ENCODE assay signal across 8 mouse cellular contexts in genomic region chr12:59060993-59061595, GRCm38 (mm10). TPM values are rescaled to one million over a fixed set of nuclear protein-coding genes. Genes with fewer than 3 reads are reported as not detected.
A peak's percentile ranks its signal among the peaks of the same experiment; 100 is the strongest.
DNase-seq lines count a peak whose midpoint lies in the region; ATAC-seq and TF ChIP-seq lines count a peak whose summit lies in the region.

Gene Trappc6b (minus strand): TSS chr12:59061472.

- peak within 1 kb of the TSS; percentile 74 for H3K4me3 ChIP-seq in embryonic facial prominence, embryonic 13.5 days
- peak within 1 kb of the TSS; percentile 96 for H3K4me3 ChIP-seq in kidney, adult 2 months (ENCODE audit: insufficient read depth, low read depth, low read length)
- H3K4me3 ChIP-seq in limb, embryonic 12.5 days (replicated peaks), result peak within 1 kb of the TSS; percentile 86
- H3K4me3 ChIP-seq in midbrain, embryonic 14.5 days (replicated peaks; ENCODE audit: low read depth, low read length), result peak within 1 kb of the TSS; percentile 75

- no peaks in the 10 kb centered on the region for H3K27me3 ChIP-seq in embryonic facial prominence, embryonic 13.5 days
- no peaks in the 10 kb centered on the region for H3K27me3 ChIP-seq in kidney, adult 2 months (replicated peaks; ENCODE audit: control insufficient read depth, insufficient read depth, low read length)
- H3K27me3 ChIP-seq in limb, embryonic 12.5 days, result no peaks in the 10 kb centered on the region
- no peaks in the 10 kb centered on the region for H3K27me3 ChIP-seq in midbrain, embryonic 14.5 days (ENCODE audit: control insufficient read depth, insufficient read depth, low read length)

- peaks cover 25% of the 10 kb centered on the region for H3K36me3 ChIP-seq in embryonic facial prominence, embryonic 13.5 days
- H3K36me3 ChIP-seq in kidney, adult 2 months (ENCODE audit: control insufficient read depth, insufficient read depth, low read length), result no peaks in the 10 kb centered on the region; the same call in 1 of the 2 replicates
- peaks cover 31% of the 10 kb centered on the region for H3K36me3 ChIP-seq in limb, embryonic 12.5 days
- H3K36me3 ChIP-seq in midbrain, embryonic 14.5 days (ENCODE audit: control insufficient read depth, insufficient read depth, low read length), result peaks cover 3% of the 10 kb centered on the region; the same call in 1 of the 2 replicates

- WGBS in embryonic facial prominence, embryonic 13.5 days, result under 1% methylated on average over 49 of the region's 49 CpGs
- WGBS in kidney, adult 2 months, result under 1% methylated on average over 49 of the region's 49 CpGs
- WGBS in limb, embryonic 12.5 days, result under 1% methylated on average over 49 of the region's 49 CpGs
- under 1% methylated on average over 49 of the region's 49 CpGs for WGBS in midbrain, embryonic 14.5 days

- H3K9ac ChIP-seq in embryonic facial prominence, embryonic 13.5 days, result peak within 1 kb of the TSS; percentile 90
- H3K9ac ChIP-seq in limb, embryonic 12.5 days (replicated peaks), result peak within 1 kb of the TSS; percentile 93
- H3K9ac ChIP-seq in midbrain, embryonic 14.5 days (replicated peaks; ENCODE audit: low read length), result peak within 1 kb of the TSS; percentile 89

- peak; percentile 32 for TF ChIP-seq CTCF in kidney, adult 2 months (conservative IDR thresholded peaks at IDR 0.05; ENCODE audit: insufficient read depth, insufficient read length, low read depth, low read length)

- H3K4me2 ChIP-seq in embryonic facial prominence, embryonic 13.5 days, result peak within 1 kb of the TSS; percentile 77
- H3K4me2 ChIP-seq in limb, embryonic 12.5 days, result peak within 1 kb of the TSS; percentile 74
- peak within 1 kb of the TSS; percentile 58 for H3K4me2 ChIP-seq in midbrain, embryonic 14.5 days (ENCODE audit: low read length)

- ATAC-seq in embryonic facial prominence, embryonic 13.5 days (ENCODE audit: insufficient number of reproducible peaks, insufficient read depth, low FRiP score, low TSS enrichment, low read depth), result peak; percentile 91
- peak; percentile 95 for ATAC-seq in limb, embryonic 12.5 days (ENCODE audit: insufficient number of reproducible peaks, insufficient read depth, low FRiP score, low TSS enrichment, low read depth)
- peak; percentile 96 for ATAC-seq in midbrain, embryonic 14.5 days (ENCODE audit: low FRiP score, low TSS enrichment)

- H3K4me1 ChIP-seq in embryonic facial prominence, embryonic 13.5 days, result peaks cover 15% of the 10 kb centered on the region
- peaks cover 3% of the 10 kb centered on the region; the same call in 1 of the 2 replicates for H3K4me1 ChIP-seq in kidney, adult 2 months (ENCODE audit: control insufficient read depth, insufficient read depth, low read length)
- H3K4me1 ChIP-seq in limb, embryonic 12.5 days (replicated peaks), result peaks cover 13% of the 10 kb centered on the region
- H3K4me1 ChIP-seq in midbrain, embryonic 14.5 days (ENCODE audit: control insufficient read depth, insufficient read depth, low read length), result peaks cover 13% of the 10 kb centered on the region

- TF ChIP-seq POLR2A in kidney, adult 2 months (IDR thresholded peaks at IDR 0.05; ENCODE audit: low read depth, low read length), result no peak

- peak within 1 kb of the TSS; percentile 94 for H3K27ac ChIP-seq in embryonic facial prominence, embryonic 13.5 days
- H3K27ac ChIP-seq in kidney, adult 2 months (ENCODE audit: insufficient read depth, low read depth, low read length), result peak within 1 kb of the TSS; percentile 97
- H3K27ac ChIP-seq in limb, embryonic 12.5 days, result peak within 1 kb of the TSS; percentile 93
- peak within 1 kb of the TSS; percentile 94 for H3K27ac ChIP-seq in midbrain, embryonic 14.5 days (replicated peaks; ENCODE audit: low read depth, low read length)

- H3K9me3 ChIP-seq in embryonic facial prominence, embryonic 13.5 days, result no peaks in the 10 kb centered on the region
- no peaks in the 10 kb centered on the region for H3K9me3 ChIP-seq in limb, embryonic 12.5 days
- no peaks in the 10 kb centered on the region for H3K9me3 ChIP-seq in midbrain, embryonic 14.5 days (ENCODE audit: control insufficient read depth, low read length)

- peak; percentile 84 for DNase-seq in 416B (ENCODE audit: low read depth)
- DNase-seq in adrenal gland, postnatal 4 days (ENCODE audit: low spot score in 2 of 2), result peak; percentile 53 to 70
- DNase-seq in heart, adult 18-20 months, result peak; percentile 86 to 88
- DNase-seq in kidney, adult 2 months, result peak; percentile 85
- peak; percentile 90 for DNase-seq in midbrain, embryonic 14.5 days
- peak; percentile 61 for DNase-seq in spleen, adult 12 weeks (ENCODE audit: low spot score)

RNA-seq across cellular contexts. Expression of gene Trappc6b, which starts in this region (rescaled TPM):
- total RNA-seq in adrenal gland, postnatal 4 days (2021), result 10 to 100 TPM; 92.0 to 95.4 TPM
- polyA plus RNA-seq in embryonic facial prominence, embryonic 13.5 days (2015; fragmentation: Nextera tagmentation; extraction: Ambion mirVana), result 89.1 and 95.8 TPM in 2 replicates
- total RNA-seq in heart, adult 18-20 months (2021), result 10 to 100 TPM; 74.0 to 80.0 TPM
- 87.0 and 87.3 TPM in 2 replicates for polyA plus RNA-seq in kidney, adult 2 months (2012; rRNA removed)
- polyA plus RNA-seq in limb, embryonic 12.5 days (2016; fragmentation: Nextera tagmentation; extraction: Ambion mirVana), result 76.1 and 77.7 TPM in 2 replicates
- polyA plus RNA-seq in midbrain, embryonic 14.5 days (2014; fragmentation: Nextera tagmentation; extraction: Ambion mirVana), result 114 and 139 TPM in 2 replicates

Comparison
In these comparisons a context has a peak if more than half of its experiments do, and no peak if none do; other contexts are left out.
1. Peak in every context shown above with its lines: DNase-seq, ATAC-seq, H3K4me3 ChIP-seq and H3K27ac ChIP-seq.